Mouse (Mus musculus): ENCODE data around the gene Entpd1.
A peak's percentile ranks its signal among the peaks of the same experiment; 100 is the strongest.

Entpd1 gene

DNA sequence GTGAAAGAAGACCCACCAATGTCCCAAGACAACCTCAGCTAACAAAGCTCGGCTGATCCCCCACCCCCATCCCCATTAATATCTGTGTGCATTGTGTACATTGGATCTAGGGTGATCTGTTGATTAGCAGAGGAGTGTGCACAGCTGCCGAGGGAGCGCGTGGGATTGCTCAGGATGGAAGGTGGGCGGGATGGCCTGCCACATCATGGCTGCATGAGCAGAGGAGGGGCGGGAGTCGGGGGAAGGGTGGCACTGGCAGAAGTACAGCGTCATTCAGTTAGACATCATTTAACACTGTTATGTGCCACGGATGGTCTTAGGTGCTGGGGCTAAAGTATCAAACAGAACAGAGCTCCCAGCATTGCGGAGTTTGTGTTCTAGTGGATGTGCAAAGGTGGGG, 111.3 kb downstream of the Entpd1 start:
- no peak for DNase-seq (ENCODE audit: low spot score in 2 of 2)

DNA sequence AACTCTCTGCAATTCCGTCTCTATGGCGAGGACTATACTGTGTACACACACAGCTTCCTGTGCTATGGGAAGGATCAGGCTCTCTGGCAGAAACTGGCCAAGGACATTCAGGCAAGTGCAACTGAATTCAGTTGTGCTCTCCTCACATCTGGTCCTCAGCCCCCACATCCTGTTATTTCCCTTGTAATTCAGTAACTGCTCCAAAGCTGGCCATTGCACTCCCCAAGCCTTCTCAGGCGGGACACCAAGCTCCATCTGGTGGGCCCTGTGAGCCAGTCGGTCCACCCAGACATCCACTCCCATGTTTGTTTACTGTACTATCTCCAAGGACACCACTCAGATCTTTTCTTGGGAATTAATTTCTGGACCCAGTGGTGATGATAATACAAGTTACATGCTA, 114.0 kb downstream of the Entpd1 start:
- no peak for DNase-seq (ENCODE audit: low spot score in 2 of 2)

DNA sequence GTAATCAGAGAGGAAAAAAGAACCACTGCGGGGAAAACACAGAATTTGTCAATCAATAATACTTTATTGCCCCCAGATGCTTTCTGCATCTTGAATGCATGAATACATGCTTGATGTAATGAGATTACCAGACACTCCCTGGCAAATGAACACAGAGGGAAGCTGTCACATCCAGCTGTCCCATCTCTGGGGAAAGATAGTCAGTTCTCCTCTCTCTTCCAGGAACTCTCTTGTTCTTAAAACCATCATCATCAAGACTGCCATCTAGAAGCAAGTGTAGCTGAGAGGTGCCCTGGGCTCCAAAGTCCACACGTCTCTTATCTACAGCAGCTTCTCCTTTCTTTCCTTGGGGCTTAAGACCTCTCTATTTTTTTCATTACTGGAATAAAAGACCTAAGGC, 114.4 kb downstream of the Entpd1 start:
- DNase-seq (ENCODE audit: low spot score in 2 of 2) = no peak

DNA sequence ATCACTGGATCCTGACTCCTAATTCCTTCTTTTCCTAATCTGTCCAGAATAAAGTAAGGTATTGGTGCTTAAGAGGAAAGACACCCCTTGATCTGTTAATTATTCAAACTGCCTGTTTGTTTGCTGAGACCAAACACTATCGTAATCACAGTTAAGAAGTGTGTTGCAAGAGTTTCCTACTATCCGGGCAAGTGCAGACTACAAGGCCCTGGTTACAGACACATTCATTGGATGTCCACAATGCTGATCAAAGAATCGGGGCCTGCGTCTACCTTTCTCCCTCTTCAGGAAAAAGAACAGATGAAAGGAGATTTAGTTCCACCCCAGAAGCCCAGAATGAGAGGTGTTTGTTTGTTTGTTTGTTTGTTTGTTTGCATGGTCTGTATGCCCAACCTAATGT, 116.0 kb downstream of the Entpd1 start:
- DNase-seq (ENCODE audit: low spot score in 2 of 2) = no peak

DNA sequence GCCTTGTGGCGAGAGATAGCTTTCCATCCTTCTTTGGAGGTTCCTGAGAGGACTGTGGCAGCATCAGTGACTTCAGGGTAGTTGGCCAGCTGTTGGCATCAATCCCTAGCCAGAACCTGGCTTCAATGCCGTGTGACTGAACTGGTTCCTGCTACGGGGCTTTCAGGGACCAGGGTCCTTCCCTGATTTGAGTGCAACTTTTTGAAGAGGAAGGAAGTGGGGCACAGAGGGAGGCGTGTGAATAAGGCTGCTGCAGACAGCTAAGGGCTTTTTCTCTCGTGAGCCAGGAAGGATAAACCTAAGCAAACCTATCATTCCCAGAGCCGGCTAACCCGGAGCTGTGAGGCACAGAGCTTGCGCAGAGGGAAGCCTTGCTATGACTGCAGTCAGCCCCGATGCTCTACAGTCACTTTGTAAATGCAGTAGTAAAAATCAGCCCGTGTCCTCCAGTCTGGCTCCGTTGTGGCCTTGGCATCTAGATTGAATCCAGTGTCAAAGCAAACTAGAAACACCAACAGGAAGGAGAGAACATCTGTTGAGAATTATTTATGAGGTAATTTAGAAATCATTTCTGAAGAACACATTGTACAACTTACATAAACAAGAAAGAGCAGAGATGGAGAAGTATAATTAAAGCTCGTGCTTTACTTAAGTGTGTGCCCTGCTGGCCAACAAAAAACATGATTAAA, 116.7 kb downstream of the Entpd1 start:
- DNase-seq (ENCODE audit: low spot score in 2 of 2) = no peak

DNA sequence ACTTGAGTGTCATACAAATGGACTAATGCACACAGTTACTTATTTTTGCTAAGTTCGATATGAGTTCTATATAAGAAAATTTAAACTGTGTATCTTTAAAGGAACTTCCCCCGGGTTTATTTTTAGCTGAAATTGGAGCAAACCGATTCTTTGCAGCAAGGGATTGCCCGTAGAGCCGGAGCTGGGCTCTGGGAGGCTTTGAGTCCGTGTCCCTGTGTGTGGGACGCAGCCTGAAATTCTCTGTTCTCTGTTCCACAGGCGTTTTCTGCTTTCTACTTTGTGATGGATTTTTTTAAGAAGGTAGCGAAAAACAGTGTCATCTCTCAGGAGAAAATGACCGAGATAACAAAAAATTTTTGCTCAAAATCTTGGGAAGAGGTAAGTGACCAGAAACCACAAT, 121.2 kb downstream of the Entpd1 start:
- DNase-seq (ENCODE audit: low spot score in 2 of 2) = no peak

DNA sequence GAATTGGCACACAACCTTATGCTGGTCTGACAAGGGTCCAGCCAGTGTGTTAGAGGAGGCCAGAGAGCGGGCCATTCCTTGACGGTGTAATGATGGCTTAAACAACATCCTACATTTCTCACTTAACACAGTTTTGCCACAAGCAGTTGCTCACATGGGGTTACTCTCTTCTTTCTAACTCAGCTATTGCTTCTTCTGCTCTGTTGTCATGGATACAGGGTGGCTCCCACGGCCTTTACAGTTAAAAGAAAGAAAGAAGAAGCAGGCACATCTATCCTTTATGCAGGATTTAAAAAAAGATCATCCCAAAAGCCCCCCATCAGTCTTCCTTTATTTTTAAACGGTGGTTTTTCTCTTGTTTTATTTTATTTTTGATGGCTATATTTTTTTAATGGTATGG, 121.7 kb downstream of the Entpd1 start:
- DNase-seq (ENCODE audit: low spot score in 2 of 2) = no peak

DNA sequence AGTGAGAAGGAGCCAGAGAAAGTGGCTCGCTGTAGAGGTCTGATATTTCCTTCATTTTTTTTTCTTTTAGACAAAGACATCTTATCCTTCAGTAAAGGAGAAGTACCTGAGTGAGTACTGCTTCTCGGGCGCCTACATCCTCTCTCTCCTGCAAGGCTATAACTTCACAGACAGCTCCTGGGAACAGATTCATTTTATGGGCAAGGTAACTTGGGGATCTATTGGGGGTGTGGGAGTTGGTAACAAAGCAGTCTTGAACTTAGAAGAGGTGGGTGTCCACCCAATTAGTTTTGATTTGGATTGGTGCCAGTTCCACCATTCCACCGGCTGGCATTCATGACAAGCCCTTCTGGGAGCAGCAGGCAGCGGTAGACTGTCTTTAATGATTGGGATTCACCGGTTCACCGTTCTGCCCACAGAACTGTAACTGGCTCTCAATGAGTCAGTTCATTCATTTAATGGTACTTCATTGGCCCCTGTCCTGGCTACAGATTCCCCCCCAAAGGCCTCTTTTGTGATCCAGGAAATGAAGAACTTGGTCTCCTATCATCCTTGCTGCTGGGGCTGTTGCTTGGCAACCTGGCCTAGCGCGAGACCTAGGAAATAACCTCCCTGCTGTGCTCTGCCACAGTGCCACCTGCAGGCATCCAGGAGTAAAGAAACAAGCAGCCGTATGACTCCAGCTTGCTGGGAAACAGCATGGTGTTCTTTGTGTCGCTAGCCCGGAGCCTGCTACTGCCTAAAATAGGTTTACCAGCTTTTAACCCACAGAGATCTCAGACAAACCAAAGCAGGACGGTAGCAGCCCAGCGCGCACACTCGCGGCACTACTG, 124.7 kb downstream of the Entpd1 start:
- DNase-seq (ENCODE audit: low spot score in 2 of 2) = peak; percentile 36 to 63

DNA sequence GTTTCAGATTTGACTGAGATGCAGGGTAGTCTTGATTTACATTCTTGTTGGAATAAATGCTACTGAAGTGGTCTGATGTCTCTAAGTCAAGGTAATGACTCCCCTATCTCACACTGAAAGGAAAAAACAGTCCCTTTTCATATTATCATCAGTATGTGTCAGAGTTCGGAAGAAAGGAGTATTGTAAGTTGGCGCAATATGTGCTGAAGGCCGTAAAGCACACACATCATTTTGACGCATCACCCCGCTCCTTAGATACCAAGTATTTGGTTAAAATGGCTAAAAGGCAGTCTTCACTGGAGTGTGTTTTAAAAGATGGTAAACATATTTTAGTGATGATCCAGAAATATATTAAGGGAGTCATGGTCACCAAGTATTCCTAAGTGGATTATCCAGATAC, 125.4 kb downstream of the Entpd1 start:
- DNase-seq (ENCODE audit: low spot score in 2 of 2) = no peak

DNA sequence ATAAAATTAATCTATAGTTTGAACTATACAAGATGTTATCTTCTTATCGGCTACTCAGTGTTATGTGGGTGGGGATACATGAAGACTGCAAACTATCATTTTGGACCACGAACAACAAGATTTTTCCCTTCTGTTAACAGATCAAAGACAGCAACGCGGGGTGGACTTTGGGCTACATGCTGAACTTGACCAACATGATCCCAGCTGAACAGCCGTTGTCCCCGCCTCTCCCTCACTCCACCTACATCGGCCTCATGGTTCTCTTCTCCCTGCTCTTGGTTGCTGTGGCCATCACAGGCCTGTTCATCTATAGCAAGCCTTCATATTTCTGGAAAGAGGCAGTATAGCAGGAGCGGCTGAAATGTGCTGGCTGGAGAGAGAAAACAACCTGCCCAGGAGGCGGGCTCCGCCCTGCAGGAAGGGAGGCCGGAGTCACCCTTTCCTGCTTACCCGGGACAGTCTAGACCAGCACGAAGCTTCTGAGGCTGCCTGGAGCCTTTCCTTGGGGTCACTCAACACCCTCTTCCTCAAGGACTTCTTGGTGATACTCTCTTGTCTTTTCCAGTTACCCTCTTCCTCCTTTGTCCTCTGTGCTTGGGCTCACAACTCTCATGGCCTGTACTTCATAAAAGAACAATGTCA, 126.6 kb downstream of the Entpd1 start:
- DNase-seq (ENCODE audit: low spot score in 2 of 2) = no peak

DNA sequence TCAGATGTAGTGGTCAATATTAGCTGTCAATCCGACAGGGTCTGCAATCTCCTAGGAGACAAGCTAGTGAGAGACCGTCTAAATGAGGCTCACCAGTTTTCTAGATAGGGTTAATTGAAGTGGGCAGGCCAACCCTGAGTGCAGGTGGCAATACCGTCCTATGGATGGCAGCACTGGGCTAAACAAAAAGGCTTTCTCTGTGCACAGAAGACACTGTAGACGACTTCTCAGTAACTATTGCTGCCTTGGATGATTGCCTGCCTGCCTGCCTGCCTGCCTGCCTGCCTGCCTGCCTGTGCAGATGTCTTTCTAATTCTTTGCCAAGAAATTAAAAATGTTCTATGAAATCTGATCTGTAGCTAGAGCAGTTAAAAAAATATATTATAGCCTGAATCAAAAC, 134.4 kb downstream of the Entpd1 start:
- DNase-seq (ENCODE audit: low spot score in 2 of 2) = no peak

DNA sequence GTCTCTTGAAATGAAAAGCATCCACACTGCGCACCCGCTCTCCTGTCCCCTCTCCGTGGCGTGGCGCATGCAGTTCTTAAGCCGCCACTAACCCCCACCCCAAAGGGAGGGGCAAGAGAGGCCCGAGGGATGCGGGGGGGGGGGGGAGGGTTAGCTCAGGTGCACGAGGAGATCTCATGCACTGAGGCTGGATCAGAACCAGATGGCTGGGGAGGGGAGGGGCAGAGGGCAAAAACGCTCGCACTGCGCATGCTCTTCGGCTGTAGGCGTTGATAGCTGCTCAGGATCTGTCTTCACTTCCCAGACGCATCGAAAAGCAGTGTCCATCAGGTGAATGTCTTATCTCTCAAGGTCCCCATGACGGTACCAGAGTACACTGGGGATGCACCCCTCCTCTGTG, 136.4 kb downstream of the Entpd1 start, which contains the start of gene Cc2d2b:
Cc2d2b (plus strand) TSS at position 195 of the 400 bp plus-strand sequence.
- DNase-seq (ENCODE audit: low spot score in 2 of 2) = no peak

DNA sequence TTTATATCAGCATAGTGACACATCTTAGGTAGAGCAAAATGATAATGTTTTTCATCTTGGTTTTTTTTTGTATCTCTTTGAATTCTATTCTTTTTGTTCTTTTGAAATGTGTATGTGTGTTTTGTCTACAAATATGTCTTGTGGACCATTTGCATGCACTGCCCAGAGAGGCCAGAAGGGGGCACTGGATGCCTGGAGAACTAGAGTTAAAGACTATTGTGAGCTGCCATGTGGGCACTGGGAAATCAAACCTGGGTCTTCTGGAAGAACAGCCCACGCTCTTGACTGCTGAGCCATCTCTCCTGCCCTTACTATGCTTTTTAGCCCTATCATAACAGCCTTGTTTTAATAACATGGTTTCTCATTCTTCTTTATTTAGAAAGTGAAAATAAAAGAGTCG, 142.1 kb downstream of the Entpd1 start:
- peak; percentile 53 to 75 for DNase-seq (ENCODE audit: low spot score in 2 of 2)

DNA sequence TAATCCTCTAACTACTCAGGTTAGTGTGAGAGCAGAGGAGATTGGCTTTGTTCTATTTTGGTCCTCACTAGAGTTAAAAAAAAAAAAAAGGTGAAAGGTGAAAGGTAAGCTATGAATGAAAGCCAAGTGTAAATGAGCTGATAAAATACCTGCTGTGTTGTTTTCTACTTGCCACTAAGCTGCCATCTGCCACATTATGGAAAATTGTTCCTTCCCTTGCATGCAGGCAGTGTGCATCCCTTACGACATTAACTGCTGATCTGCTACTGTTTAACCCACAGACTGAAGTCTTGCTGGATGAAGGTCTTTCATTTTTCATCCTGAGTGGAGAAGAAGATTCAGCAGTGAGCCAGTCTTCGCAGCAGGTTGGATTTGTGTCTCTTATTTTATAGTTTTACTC, 147.9 kb downstream of the Entpd1 start:
- no peak for DNase-seq (ENCODE audit: low spot score in 2 of 2)

DNA sequence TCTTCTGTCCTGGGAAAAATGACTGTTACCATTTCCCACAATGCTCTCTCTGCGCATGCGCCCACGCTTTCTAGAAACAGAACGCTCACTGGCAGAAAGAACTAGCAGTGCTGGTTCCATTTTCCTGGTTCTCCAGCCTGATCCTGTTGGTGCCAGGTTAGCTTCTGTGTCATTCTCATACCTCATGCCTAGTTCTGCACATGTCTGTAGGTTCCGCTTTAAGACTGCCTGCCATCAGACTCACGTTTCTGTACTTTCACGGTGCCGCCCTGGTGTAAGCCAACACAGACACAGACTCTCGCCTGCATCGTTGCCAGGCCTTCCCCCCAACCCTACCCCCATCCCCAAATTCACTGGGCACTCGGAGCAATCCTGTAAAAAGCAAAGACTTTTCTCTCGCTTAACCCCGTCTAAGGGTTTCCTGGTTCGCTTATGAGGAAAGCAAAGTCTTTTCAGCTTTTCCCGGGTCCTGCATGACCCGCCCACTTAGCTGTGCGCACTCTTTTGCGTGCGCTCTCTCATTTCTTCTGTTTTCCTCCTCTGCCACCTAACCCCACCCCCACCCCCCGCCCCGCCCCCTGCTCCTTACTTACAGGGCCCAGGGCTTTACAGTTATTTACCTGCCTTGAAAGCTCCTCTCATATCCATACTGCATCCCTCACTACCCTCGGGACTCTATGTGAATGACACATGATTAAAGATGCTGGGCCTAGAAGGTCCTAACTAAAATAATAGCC, 150.0 kb downstream of the Entpd1 start:
- peak in 1 of 2 experiments; percentile 11 for DNase-seq (ENCODE audit: low spot score in 2 of 2)

DNA sequence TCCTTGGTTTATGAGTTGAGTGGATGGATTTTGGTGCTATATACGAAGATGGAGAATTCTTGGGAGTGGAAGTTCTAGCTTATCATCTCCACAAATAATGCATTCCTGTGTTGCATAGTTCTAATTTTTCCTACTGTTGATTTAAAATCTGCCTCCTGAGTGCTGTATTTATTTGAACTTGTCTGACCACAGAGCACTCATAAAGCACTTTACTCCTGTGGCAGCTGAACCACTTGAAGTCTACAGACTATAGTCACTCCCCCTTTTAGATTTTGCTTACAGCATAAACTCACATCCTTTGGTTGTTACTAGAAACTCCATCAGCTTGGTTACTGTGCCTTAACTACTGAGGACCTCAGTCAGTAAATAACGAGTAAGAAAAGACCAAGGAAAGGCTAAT, 155.0 kb downstream of the Entpd1 start:
- DNase-seq (ENCODE audit: low spot score in 2 of 2) = no peak

DNA sequence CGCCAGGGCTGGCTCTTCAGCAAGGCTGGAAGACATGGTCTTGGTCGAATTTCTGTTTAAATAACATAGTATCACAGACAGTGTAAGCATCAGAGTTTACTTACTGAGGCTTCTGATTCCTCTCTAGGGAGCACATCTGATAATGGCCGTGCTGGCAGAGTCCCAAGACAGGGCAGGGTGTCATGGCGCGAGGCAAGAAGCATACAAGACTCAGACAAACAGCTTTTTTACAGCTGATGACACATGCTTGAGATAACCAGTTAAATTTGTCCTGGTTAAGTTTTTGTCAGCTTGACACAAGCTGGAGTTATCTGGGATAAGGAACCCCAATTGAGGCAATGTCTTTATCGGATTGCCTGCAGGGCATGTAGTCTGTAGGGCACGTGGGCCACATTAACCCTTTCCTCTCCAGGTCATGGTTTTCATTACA, 157.2 kb downstream of the Entpd1 start:
- DNase-seq (ENCODE audit: low spot score in 2 of 2) = no peak

DNA sequence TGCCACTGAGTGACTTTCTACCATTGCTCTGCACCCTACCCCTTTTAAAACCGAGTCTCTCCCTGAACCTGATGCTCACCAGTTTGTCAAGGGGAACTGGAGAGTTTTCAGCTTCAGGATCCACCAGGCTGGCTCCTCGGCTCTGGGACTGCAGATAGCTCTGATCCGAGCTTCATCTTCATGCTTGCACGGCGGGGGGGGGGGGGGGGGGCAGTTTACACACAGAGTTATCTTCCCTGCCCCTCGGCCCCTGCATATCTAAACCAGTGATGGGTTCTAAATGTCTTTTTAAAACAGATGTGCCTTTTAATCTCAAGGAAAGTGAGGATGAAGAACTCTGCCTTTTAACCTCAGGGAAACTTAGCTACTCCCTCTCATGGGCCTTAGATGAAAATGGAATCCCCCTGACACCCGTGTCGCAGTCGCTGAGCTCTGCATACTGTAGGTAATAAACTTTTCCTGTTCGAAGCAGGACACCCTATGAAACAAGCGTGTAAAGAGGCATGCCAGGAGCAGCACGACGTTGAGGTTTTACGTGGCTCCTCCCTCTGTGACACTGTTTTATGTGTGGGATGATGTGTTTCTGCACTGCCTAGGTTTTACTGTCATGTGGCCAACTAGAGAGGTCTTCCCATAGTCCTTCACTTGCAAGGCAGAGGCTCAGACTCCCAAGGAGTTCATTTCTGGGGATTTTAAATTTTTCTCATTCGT, 176.0 kb downstream of the Entpd1 start:
- DNase-seq (ENCODE audit: low spot score in 2 of 2) = no peak

DNA sequence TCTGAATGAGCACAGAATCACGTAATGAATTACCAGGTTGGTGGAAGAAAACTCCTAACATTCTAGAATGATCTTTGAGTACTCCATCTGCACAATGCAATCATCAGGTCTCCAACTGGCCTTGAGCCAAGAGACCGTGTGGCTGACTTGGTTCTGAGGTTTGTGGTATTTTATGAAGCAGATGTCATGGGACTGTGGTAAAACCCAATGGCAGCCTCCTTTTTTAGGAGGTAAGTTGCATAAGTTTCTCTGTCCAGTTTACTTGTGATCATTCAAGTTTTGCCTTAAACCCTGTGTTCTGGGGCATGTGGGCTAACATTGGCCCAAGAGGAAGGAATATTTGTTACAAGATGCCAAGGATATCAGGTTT, 176.5 kb downstream of the Entpd1 start:
- DNase-seq (ENCODE audit: low spot score in 2 of 2) = no peak

All from thymus, postnatal 10 days (tissue).